Mouse (Mus musculus): ENCODE data around the gene Pnkp.
A peak's percentile ranks its signal among the peaks of the same experiment; 100 is the strongest.

The Pnkp gene

DNA sequence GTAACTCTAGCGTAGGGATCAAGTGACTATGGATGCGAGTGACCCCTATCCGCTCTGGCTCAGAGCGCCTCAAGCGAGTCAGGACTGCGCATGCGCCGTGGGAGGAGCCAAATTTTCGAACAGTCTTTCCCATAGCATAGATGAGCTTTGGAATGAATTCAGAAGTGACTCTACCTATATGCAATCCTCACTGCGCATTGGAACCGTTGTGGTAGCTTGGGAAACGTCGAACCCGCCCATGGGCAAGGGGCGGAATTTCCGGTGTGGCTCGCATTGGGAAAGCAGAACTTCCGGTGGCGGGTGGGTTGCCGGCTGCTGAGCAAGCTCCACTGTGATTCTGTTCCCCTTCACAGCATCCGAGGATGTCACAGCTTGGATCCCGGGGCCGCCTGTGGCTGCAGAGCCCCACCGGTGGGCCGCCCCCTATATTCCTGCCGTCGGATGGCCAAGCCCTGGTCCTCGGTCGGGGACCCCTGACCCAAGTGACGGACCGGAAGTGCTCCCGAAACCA, at the start of gene Pnkp:
TSS of gene Pnkp (plus strand) at position 98 of the 511 bp plus-strand sequence.
- peak; percentile 67 to 83 for DNase-seq (ENCODE audit: low spot score in 2 of 2)

DNA sequence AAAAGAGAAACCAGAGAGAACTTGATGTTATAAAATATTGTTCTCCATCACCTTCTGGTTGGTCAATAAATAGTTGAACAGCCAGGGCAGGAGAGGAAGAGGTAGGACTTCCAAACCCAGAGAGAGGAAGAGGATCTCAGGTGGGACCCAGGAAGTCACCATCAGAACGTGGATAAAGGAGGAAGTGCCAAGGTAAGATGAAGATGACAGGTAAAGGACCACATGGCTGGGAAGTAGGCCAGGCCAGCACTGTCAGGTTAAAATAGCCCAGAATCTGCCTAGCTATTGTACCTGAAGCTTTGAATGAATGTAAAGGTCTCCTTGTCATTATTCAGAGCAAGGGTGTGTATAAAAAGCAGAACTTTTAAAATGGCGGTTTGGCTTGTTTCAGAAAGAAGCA, 48.0 kb upstream of the Pnkp start:
- no peak for DNase-seq (ENCODE audit: low spot score in 2 of 2)

DNA sequence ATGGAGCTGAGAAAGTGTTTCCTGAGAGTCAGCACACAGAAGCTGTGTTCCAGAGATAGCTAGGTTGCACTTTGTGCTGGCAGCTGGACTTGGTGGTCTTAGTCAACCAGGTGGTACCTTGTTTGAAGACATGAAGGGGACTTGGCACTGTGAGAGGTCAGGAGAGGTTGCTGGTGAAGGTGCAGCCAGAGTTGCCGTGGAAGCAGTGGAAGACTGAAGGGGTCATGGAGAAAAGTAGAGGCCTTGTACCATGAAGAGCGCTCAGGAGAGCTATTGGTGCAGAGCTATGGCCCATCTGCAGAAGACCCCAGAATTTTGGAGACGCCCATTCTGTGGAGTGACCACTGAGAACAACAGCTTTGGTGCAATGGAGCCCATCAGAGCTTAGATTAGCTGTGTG, 47.5 kb upstream of the Pnkp start:
- no peak for DNase-seq (ENCODE audit: low spot score in 2 of 2)

DNA sequence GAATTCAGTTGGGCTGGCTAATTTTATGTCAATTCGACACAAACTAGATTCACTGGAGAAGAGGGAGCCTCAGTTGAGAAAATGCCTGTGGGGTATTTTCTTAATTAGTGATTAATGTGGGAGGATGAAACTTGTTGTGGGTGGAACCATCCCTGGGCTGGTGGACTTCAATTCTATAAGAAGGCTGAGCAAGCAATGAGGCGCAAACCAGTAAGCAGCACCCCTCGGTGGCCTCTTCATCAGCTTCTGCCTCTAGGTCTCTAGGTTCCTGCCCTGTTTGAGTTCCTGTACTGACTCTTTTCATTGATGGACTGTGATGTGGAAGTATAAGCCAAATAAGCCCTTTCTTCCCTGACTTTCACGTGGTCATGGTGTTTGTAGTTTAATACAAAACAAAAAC, 46.6 kb upstream of the Pnkp start:
- DNase-seq (ENCODE audit: low spot score in 2 of 2) = no peak

DNA sequence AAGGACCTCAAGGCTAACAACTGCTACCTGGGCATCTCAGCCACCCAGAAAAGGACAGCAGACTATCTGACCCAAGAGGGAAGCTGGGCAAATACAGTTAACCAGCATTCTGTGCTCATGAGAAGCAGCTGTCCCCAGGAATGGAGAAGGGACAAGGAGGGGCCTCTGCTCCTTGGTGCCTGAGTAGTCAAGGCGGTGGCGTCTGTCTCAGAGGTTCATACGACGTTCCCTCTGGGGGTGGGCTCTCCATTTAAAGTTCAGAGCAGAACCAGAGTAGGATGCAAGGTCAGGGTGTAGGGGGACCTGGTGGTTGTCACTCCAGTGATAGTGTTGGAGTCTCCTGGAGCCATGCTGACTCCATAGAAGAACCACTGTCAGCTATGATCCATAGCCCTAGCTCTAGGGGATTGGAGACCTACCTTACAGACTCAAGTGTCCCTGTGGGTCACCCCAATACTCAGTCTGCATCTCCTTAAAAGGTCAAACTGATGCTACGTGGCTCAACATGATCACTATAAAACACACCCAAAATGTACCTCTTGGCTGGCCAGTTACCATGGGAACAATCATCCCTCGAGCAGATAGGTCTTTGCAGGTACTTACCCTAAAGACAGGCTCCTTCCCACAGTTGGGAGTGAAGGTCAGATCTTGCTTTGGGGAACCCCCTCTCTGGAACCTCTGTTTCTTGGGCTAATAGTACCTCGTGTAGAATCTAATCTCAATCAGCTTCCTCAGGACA, 46.0 kb upstream of the Pnkp start:
- DNase-seq (ENCODE audit: low spot score in 2 of 2) = no peak

- no peak for DNase-seq (ENCODE audit: low spot score in 2 of 2)
Observed at GRCm38 (mm10) chr7:44812651-44813325, 44.2 kb upstream of the Pnkp start.

GRCm38 (mm10) chr7:44813985-44814384, 43.0 kb upstream of the Pnkp start:
- DNase-seq (ENCODE audit: low spot score in 2 of 2) = no peak

DNA sequence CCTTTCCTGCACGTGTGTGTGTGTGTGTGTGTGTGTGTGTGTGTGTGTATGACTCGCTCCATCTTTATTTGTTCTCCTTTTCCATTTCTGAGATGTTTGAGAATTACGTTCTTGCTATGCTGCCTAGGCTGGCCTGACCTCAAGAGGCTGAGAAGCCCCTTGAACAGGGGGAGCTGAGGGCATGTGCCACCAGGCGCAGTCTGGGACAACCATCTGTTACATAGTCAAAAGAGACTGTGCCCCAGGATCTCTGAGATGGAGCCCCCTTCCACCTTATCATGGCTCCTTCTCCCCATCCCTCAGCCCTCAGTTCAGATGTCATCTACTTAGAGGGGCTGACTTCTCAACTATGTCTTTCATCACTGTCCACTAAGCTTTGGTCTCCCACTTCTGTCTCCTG, 42.5 kb upstream of the Pnkp start:
- no peak for DNase-seq (ENCODE audit: low spot score in 2 of 2)

- DNase-seq (ENCODE audit: low spot score in 2 of 2) = no peak
Observed at GRCm38 (mm10) chr7:44814952-44815553, 41.9 kb upstream of the Pnkp start.

DNA sequence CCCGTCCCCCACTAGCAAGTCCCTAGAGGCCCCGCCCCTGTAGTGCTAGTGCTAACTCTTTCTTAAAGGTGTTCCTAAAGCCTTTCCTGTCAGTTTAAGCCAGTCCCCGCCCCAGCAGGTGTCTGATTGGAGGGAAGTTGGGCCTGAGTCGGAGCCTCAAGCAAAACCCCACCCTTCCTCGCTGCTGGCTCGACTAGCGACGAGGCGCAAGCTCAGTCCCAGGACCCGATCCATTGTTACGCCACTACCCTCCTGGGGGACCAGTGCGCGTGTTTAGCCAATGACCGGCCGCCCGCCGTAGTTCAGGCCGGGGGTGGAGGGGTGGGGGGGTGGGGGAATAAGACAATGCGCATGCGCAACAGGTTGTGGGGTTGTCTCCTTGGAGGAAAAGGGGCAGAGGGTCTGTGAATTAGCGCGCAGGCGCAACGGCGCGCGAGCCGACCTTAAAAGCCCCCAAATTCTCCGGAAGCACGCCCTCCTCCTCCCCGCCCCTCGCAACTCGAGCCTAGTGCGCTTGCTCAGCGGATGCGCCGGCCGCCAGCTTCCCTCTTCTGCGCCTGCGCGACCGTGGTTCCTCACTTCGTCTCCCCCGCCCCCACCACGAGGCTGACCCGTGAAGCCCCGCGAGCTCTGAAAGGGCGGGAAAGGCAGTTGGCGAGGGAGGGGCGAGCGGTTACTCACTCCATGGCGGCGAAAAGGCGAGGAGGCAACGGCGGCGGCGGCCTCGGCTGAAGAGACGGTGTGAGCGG, 41.0 kb upstream of the Pnkp start, which contains the start of the genes Nup62 and Il4i1:
TSS of gene Nup62 (plus strand) at position 368 of the 749 bp plus-strand sequence.
TSS of gene Il4i1 (plus strand) at position 667 of the 749 bp plus-strand sequence.
- peak; percentile 100 for DNase-seq (ENCODE audit: low spot score in 2 of 2)

DNA sequence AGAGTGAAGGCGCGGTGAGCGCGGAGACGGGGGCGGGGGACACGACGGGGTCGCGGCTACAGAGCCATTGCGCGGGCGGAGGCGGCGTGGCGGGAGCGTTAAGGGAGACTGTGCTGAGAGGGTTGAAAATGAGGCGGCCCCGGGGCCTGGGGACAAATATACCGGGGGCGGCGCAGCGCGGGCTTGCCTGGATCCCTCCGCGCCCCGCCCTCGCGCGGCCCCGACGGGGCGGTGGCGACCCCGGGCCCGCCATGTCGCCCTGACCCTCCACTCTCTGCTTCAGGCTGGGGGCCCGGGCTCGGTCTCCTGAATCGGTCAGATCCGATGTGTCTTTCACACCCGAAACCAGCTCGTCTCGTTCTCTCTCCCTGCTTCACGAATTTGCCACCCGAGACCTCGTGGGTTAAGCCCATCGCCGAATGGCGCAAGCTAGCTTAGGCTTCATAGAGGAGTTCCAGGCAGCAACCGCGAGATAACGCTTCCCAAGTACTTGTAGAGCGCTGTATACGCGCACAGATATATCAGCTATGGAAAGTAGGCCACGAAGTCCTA, 40.4 kb upstream of the Pnkp start, which contains the start of gene Atf5:
TSS of gene Atf5 (minus strand) at position 189 of the 552 bp plus-strand sequence.
- peak in 1 of 2 experiments; percentile 73 for DNase-seq (ENCODE audit: low spot score in 2 of 2)

DNA sequence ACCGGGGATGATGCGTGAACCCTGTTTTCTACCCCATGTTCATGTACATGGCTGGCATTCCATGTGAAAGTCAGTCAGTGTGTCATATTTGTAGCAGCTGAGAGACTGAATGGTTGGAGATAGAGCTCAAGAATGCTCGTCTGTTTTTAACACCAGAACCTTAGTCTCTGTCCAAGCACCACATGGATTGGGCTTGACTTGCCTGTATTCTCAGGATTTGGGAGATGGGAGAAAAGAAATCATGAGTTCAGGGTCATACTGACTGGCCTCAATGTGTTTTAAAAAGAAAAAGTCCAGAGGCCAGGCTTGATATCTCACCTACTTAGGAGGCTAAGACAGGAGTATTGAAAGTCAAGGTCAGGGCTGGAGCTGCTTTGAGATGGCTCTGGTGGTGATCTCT, 39.5 kb upstream of the Pnkp start:
- no peak for DNase-seq (ENCODE audit: low spot score in 2 of 2)

- no peak for DNase-seq (ENCODE audit: low spot score in 2 of 2)
Observed at GRCm38 (mm10) chr7:44818164-44818563, 38.8 kb upstream of the Pnkp start.

DNA sequence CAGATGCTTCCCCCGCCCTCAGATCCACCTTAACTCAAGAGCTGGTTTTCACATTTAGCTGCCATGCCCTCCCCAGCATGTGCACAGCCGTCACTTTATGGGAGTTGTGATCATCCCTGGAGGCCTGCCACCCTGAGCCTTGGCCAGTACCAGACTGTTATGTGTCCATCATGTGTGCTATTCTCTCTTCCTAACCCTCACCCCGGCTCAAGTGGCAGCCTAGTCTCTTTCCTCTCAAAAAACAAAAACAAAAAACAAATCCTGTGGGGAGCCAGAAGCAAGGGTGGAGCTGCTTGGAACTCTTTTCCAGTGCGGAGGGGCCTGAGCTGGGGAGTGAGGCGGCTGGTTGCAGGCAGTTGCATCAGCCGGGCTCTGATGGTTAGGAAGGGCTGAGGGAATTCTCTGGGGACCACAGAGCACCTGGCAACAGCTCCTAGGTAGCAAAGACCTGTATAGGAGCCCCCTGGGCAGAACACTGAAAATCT, 38.1 kb upstream of the Pnkp start:
- DNase-seq (ENCODE audit: low spot score in 2 of 2) = no peak

GRCm38 (mm10) chr7:44819391-44819790, 37.5 kb upstream of the Pnkp start:
- no peak for DNase-seq (ENCODE audit: low spot score in 2 of 2)

GRCm38 (mm10) chr7:44819863-44820262, 37.1 kb upstream of the Pnkp start:
- DNase-seq (ENCODE audit: low spot score in 2 of 2) = no peak

DNA sequence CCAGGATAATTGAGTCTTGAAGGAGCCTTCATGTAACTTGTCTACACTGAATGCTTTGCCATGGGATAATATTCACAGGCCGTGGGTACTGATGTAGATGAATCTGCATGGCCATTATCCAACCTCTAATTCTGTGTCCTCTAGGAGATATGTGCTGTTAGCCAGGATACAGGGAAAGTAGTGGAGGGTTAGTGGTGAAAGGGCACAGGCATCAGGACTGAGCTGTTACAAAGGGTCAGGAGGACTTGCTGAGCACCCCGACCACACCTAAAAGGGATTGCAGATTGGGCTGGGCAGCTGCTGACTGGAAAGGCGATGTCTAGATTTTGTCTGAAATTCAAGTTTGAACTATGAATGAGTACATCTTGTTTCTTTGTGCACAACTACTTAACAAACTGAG, 36.4 kb upstream of the Pnkp start:
- DNase-seq (ENCODE audit: low spot score in 2 of 2) = no peak

GRCm38 (mm10) chr7:44821666-44822448, 35.1 kb upstream of the Pnkp start:
- DNase-seq (ENCODE audit: low spot score in 2 of 2) = no peak

- no peak for DNase-seq (ENCODE audit: low spot score in 2 of 2)
Observed at GRCm38 (mm10) chr7:44823409-44823808, 33.5 kb upstream of the Pnkp start.

- DNase-seq (ENCODE audit: low spot score in 2 of 2) = peak; percentile 72 to 82
Observed at GRCm38 (mm10) chr7:44824872-44825271, 32.1 kb upstream of the Pnkp start.
